Mouse (Mus musculus) heart, adult 2 months (tissue): ENCODE results near the gene Med20. TPM values are rescaled to one million over a fixed set of nuclear protein-coding genes. Genes with fewer than 3 reads are reported as not detected.
A peak's percentile ranks its signal among the peaks of the same experiment; 100 is the strongest.

Source experiments
- DNase-seq, 2 experiments: peaks; one replicate each; pipeline ENCODE4 v3.0.0; 2021
- H3K27ac ChIP-seq: fragments of 200-600 bp; 2 replicates; pipeline ENCODE4 v1.8.1; 2022
- H3K27me3 ChIP-seq: fragments of 200-500 bp; 2 replicates; pipeline ENCODE4 v1.6.1; 2012; ENCODE audit warnings: mild to moderate bottlenecking, low read length, inconsistent platforms, mixed read lengths; ENCODE audit not compliant: control insufficient read depth, insufficient read depth
- H3K36me3 ChIP-seq: fragments of 200-500 bp; 2 replicates; pipeline ENCODE4 v1.6.1; 2012; ENCODE audit warnings: low read length, inconsistent platforms; ENCODE audit not compliant: control insufficient read depth, insufficient read depth
- H3K4me1 ChIP-seq: fragments of 200-500 bp; 2 replicates; pipeline ENCODE4 v1.6.1; 2011; ENCODE audit warnings: low read length; ENCODE audit not compliant: control insufficient read depth, insufficient read depth
- H3K4me3 ChIP-seq: fragments of 200-600 bp; 2 replicates; pipeline ENCODE4 v1.8.1; 2022
- H3K79me2 ChIP-seq: fragments of 200-500 bp; replicated peaks from 2 replicates; pipeline ENCODE4 v1.6.1; 2012; ENCODE audit warnings: mild to moderate bottlenecking, inconsistent platforms, low read length, moderate library complexity, mixed read lengths; ENCODE audit not compliant: control insufficient read depth, insufficient read depth
- H3K9ac ChIP-seq: fragments of 200-500 bp; 2 replicates; pipeline ENCODE4 v1.6.1; 2012; ENCODE audit warnings: low read depth, mild to moderate bottlenecking, control low read depth, inconsistent platforms, low read length, mixed read lengths
- CTCF ChIP-seq: fragments of 200-600 bp; IDR thresholded peaks from 2 replicates; pipeline ENCODE4 v1.8.1; 2022; ENCODE audit warnings: antibody characterized with exemption, mild to moderate bottlenecking, moderate library complexity
- EP300 ChIP-seq: fragments of 200-500 bp; IDR thresholded peaks from 2 replicates; pipeline ENCODE4 v1.6.1; 2011; ENCODE audit warnings: low read depth, low read length, control low read depth; ENCODE audit not compliant: insufficient read depth
- POLR2A ChIP-seq: fragments of 200-500 bp; IDR thresholded peaks from 2 replicates; pipeline ENCODE4 v1.6.1; 2011; ENCODE audit warnings: mild to moderate bottlenecking, low read depth, low read length, control low read depth; ENCODE audit not compliant: insufficient read depth
- WGBS: fragments of 180-500 bp; shearing (Covaris S2); methylation state at CpG from one replicate; pipeline ENCODE4 v1.1.7; 2018; 5-methylcytosine and 5-hydroxymethylcytosine counted together
- intact Hi-C: fragments of 180-260 bp; cut with DNase I; formaldehyde crosslinking; loops from one replicate; pipeline ENCODE4 v1.15.1; 2025
- polyA plus RNA-seq: library from polyadenylated mRNA; depleted of rRNA; stranded (reverse); fragments of >200 nt; gene quantifications from 2 replicates; pipeline ENCODE4 v1.2.3, GENCODE M21; 2012
- total RNA-seq, 2 experiments: library from RNA; stranded (reverse); gene quantifications; 2 replicates each; pipeline ENCODE4 v1.2.3; 2021

The Med20 gene
- total and polyA plus RNA-seq, 3 experiments: 13.5 to 17.4 (median 15.0) TPM

GRCm38 (mm10) chr17:47588517-47588916, 22.9 kb upstream of the Med20 start:
- H3K79me2 ChIP-seq: no peaks in the 10 kb centered on the region

GRCm38 (mm10) chr17:47591073-47591472, 20.3 kb upstream of the Med20 start:
- intact Hi-C loops: no loop called here
- TF ChIP-seq POLR2A (no peak), CTCF (no peak), EP300 (no peak)
- 29% methylated on average over 3 of the region's 3 CpGs for WGBS
- no peak for DNase-seq
- Histone ChIP-seq H3K4me3 (no peak overlapping the region), H3K79me2 (no peaks in the 10 kb centered on the region; the same call in 1 of the 2 replicates), H3K4me1 (peaks cover 4% of the 10 kb centered on the region), H3K27ac (no peak overlapping the region), H3K27me3 (no peaks in the 10 kb centered on the region), H3K9ac (no peak overlapping the region), H3K36me3 (no peaks in the 10 kb centered on the region)

More at GRCm38 (mm10) chr17:47588517-47588916, 22.9 kb upstream of the Med20 start:
- no peaks in the 10 kb centered on the region for H3K36me3 ChIP-seq
- H3K9ac ChIP-seq: no peak overlapping the region
- H3K4me1 ChIP-seq: no peaks in the 10 kb centered on the region; the same call in 1 of the 2 replicates
- 86% methylated on average over 8 of the region's 8 CpGs for WGBS
- intact Hi-C loops: no loop called here
- H3K27me3 ChIP-seq: no peaks in the 10 kb centered on the region
- H3K4me3 ChIP-seq: no peak overlapping the region
- no peak overlapping the region for H3K27ac ChIP-seq
- no peak for TF ChIP-seq POLR2A
- no peak for DNase-seq

- Histone ChIP-seq H3K27me3 (no peaks in the 10 kb centered on the region), H3K9ac (peak overlapping the region; percentile 89), H3K36me3 (peaks cover 3% of the 10 kb centered on the region; the same call in 1 of the 2 replicates), H3K79me2 (no peaks in the 10 kb centered on the region; the same call in 1 of the 2 replicates), H3K27ac (peak overlapping the region; percentile 91), H3K4me1 (peaks cover 12% of the 10 kb centered on the region), H3K4me3 (peak overlapping the region; percentile 86)
- intact Hi-C loops: loop anchor here (2.0 kb wide), 1 partner anchor 17 kb away; the partner anchor contains the start of genes Bysl, Gm20517 and Med20
- peak; percentile 42; the same call in 1 of the 2 replicates for TF ChIP-seq POLR2A
- TF ChIP-seq EP300: no peak
- no peak for TF ChIP-seq CTCF
- peak; percentile 96 for DNase-seq
- WGBS: 1% methylated on average over 63 of the region's 63 CpGs
These were observed 18.0 kb upstream of the Med20 start for GRCm38 (mm10) chr17:47593215-47593853.

GRCm38 (mm10) chr17:47593854-47594182, 17.6 kb upstream of the Med20 start:
- no peaks in the 10 kb centered on the region for H3K27me3 ChIP-seq
- H3K4me3 ChIP-seq: peak overlapping the region; percentile 86
- 0% methylated on average over 13 of the region's 13 CpGs for WGBS
- intact Hi-C loops: loop anchor here (1.0 to 2.0 kb wide), 2 partner anchors 17 to 83 kb away; partner anchors contain the start of genes Bysl, Gm20517 and Med20
- peak overlapping the region; percentile 91 for H3K27ac ChIP-seq
- no peak for TF ChIP-seq POLR2A
- TF ChIP-seq CTCF: no peak
- TF ChIP-seq EP300: no peak
- no peak for DNase-seq
- peak overlapping the region; percentile 89 for H3K9ac ChIP-seq
- no peaks in the 10 kb centered on the region; the same call in 1 of the 2 replicates for H3K79me2 ChIP-seq
- peaks cover 12% of the 10 kb centered on the region for H3K4me1 ChIP-seq
- peaks cover 3% of the 10 kb centered on the region; the same call in 1 of the 2 replicates for H3K36me3 ChIP-seq

GRCm38 (mm10) chr17:47594183-47594968, 17.0 kb upstream of the Med20 start:
- peaks cover 3% of the 10 kb centered on the region; the same call in 1 of the 2 replicates for H3K36me3 ChIP-seq
- 1% methylated on average over 43 of the region's 43 CpGs for WGBS
- H3K4me3 ChIP-seq: peak overlapping the region; percentile 86
- H3K4me1 ChIP-seq: peaks cover 12% of the 10 kb centered on the region
- H3K27me3 ChIP-seq: no peaks in the 10 kb centered on the region
- intact Hi-C loops: loop anchor here (1.0 kb wide), 1 partner anchor 83 kb away; no protein-coding TSS in a partner anchor
- H3K79me2 ChIP-seq: no peaks in the 10 kb centered on the region; the same call in 1 of the 2 replicates
- peak overlapping the region; percentile 89 for H3K9ac ChIP-seq
- TF ChIP-seq POLR2A: no peak
- H3K27ac ChIP-seq: peak overlapping the region; percentile 91
- peak; percentile 64 to 72 for DNase-seq

GRCm38 (mm10) chr17:47594969-47595247, 16.5 kb upstream of the Med20 start:
- Histone ChIP-seq H3K27me3 (no peaks in the 10 kb centered on the region), H3K4me1 (peaks cover 15% of the 10 kb centered on the region), H3K9ac (peak overlapping the region; percentile 68), H3K4me3 (peak overlapping the region; percentile 86), H3K27ac (peak overlapping the region; percentile 91), H3K36me3 (peaks cover 3% of the 10 kb centered on the region; the same call in 1 of the 2 replicates), H3K79me2 (no peaks in the 10 kb centered on the region; the same call in 1 of the 2 replicates)
- intact Hi-C loops: loop anchor here (1.0 kb wide), 1 partner anchor 84 kb away; no protein-coding TSS in a partner anchor
- 10% methylated on average over 9 of the region's 9 CpGs for WGBS
- TF ChIP-seq EP300 (no peak), CTCF (no peak), POLR2A (no peak)
- DNase-seq: no peak
